Mouse (Mus musculus) layer of hippocampus, postnatal 25 days (tissue): ENCODE results near the gene Zfp872. TPM values are rescaled to one million over a fixed set of nuclear protein-coding genes. Genes with fewer than 3 reads are reported as not detected.
"Not testable (repeated sequence)": the region's sequence is repeated elsewhere in the genome, so short reads cannot be mapped to it uniquely, and the experiment has no call there.

Experiments
- DNase-seq, 2 experiments: peaks; one replicate each; pipeline ENCODE4 v3.0.0; 2022; ENCODE audit warnings: mixed read lengths in 2 of 2, low spot score in 1 of 2; ENCODE audit errors: extremely low spot score in 1 of 2
- total RNA-seq, 2 experiments: library from RNA; stranded (reverse); gene quantifications; 2 replicates each; pipeline ENCODE4 v1.2.3; 2021

Gene Zfp872
- total RNA-seq, 2 experiments from 2014 or later: not detected

- no peak for DNase-seq
Observed at GRCm38 (mm10) chr9:22166686-22167085, 21.2 kb upstream of the Zfp872 start.

- DNase-seq: no peak
Observed at GRCm38 (mm10) chr9:22167751-22168150, 20.1 kb upstream of the Zfp872 start.

GRCm38 (mm10) chr9:22169327-22169726, 18.6 kb upstream of the Zfp872 start:
- no peak for DNase-seq

DNA sequence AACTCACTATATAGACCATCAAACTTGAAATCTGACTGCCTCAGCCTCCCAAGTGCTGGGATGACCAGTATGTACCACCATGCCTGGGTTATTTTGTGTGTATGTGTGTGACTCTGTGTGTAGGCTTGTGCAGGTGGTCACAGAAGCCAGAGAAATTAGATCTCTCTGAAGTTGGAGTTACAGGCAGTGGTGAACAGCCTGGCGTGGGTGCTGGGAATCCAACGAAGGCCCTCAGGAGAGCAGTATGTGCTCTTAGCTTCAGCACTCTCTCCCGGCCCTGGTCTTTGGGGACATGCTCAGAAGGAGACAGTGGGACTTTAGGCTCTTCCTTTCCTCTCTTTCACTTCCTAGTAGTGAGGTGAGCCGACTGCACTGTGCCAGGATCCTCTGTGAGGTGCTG, 15.6 kb upstream of the Zfp872 start:
- DNase-seq: no peak

DNA sequence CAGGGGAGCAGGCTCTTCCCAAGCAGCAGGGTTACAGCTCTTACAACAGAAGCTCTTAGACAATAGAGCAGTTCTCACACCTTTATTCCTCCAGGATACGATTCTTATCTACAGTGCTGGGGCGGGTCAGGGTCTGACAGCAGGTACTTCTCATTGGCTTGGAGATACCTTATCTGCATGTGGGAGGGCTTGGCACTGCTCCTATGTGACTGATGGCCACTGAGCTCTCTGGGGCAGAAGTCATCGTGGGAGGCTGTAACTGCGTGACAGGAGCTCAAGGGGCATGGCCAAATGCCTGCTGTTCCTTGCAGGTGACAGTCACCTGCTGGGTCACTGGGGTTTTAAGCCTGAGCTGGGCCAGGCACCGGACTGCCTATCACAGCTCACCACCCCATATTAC, 8.5 kb downstream of the Zfp872 start:
- DNase-seq: no peak

DNA sequence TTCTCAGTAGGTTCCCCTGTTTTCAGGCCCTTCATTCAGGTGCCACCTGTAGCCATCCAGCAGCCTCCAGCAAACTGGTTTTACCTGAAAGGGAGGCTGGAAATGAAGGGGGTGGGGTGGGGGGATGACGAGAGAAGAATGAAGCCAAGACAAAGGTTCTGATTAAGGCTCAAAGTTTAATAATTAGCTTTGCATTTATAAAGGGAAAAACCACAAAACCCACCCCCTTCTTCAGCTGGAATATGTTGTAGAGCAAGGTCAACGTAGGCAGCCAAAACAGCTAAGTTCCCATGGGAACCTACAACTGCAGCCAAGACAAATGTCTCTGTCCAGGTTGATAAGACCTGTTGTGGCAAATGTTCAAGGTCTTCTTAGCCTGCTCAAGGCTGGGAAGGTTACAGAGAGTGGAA, 25.9 kb downstream of the Zfp872 start:
- no peak for DNase-seq

DNA sequence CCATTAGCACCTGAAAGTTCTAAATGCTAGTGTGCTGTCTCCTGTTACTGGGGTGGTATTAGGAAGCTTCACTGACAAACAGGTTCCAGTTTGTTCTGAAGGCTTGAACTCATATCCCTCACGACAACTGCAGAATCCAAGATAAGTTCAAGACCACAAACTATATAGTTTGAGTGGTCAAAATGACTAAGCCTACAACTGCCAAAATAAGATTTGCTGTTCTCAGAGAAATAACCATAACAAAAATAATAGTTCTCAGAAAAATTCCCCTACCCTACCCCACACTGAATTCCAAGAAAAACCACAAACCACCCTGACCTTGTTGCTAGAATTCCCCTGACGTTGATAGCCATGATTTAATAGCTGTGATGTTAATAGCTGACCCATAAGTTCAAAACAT, 26.7 kb downstream of the Zfp872 start:
- DNase-seq: no peak

- no peak for DNase-seq
Observed at GRCm38 (mm10) chr9:22216705-22217104, 28.8 kb downstream of the Zfp872 start.

DNA sequence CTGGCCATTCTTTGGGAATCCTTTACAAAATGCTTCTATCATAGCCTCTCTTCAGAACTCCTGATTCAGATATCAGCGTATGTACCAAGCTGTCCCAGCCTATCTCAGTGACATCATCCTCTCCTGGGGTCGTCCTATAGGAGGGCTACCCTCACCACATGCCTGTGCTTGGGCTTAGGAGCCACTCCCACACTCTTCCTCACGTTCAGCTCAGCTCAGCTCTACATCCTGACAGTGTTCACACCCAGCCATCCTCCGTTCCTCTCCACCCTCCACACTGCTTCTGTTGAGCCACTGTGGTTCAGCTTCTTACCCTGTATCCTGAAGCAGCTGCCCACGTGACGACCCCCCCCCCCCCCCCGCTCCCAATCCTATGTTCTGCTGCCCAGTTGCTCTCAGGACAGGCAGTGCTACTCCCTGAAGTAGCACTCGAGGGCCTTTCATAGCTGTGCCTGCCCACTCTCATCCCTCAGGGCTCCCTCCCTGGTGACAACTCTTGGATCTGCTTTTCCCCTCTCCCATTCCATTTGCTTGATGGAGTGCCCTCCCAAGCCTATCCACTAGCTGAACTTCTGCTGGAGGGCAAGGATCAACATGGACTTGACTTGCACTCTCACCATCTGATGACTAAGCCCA, 30.1 kb downstream of the Zfp872 start:
- no peak for DNase-seq

GRCm38 (mm10) chr9:22224066-22224465, 36.2 kb downstream of the Zfp872 start:
- DNase-seq: no peak

DNA sequence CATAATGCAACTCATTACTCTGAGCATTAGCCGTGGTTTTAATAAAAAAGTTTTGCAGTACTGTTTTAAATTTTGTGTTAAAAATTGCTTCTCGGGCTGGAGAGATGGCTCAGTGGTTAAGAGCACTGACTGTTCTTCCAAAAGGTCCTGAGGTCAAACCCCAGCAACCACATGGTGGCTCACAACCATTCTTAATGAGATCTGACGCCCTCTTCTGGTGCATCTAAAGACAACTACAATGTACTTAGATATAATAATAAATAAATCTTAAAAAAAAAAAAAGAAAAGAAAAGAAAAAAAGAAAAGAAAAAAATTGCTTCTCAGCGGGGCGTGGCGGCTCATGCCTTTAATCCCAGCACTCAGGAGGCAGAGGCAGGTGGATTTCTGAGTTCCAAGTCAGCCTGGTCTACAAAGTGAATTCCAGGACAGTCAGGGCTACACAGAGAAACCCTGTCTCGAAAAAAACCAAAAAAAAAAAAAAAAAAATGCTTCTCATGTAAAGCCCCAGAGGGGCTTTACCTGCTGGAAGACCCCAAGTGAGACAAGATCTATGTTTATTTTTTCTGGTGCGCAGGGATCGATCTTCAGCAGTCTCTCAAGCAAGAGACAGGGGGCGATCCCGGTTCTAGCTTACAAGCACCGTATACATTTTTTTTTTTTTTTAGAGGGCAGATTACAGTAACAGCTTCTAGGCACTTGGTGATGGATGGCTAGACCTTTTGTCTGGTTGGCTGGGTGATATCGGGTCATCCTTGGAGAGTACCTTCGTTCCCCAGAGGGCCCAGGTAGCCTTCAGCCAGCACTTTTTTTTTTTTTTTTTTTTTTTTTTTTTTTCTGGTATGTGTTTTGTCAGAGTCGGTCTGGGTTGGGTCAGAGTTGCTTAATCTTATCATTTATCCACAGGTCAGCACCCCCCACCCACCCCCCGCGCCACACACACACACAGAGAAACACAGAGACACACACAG, 36.9 kb downstream of the Zfp872 start:
- DNase-seq: no peak

GRCm38 (mm10) chr9:22225581-22226388, 37.9 kb downstream of the Zfp872 start, which contains the start of gene Zfp809:
Gene Zfp809, plus strand, starts transcription at chr9:22225714.
- peak; percentile 99 to 100 for DNase-seq

GRCm38 (mm10) chr9:22226389-22226673, 38.4 kb downstream of the Zfp872 start:
- DNase-seq: not testable (repeated sequence)

DNA sequence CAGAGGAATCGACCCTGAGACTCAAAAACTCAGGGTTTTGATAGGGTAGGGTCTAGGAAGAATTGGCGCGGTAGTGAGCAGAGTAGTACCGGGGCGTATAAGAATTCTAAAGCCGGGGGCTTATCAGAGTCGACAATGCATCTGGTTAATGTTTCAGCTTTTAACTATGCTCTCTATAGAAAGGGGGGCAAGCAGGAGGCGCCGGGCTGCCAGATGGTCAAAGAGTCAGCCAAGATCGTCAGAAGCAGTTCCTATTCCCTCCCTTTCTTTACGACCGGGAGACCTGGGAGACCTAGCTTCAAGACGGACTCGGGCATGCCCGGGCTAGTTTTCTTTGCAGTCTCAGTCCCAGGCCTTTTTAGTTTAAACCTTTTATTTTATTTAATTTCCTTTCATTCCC, 39.0 kb downstream of the Zfp872 start:
- no peak for DNase-seq

GRCm38 (mm10) chr9:22229386-22230026, 41.6 kb downstream of the Zfp872 start:
- no peak for DNase-seq

GRCm38 (mm10) chr9:22230061-22230460, 42.2 kb downstream of the Zfp872 start:
- no peak for DNase-seq

DNA sequence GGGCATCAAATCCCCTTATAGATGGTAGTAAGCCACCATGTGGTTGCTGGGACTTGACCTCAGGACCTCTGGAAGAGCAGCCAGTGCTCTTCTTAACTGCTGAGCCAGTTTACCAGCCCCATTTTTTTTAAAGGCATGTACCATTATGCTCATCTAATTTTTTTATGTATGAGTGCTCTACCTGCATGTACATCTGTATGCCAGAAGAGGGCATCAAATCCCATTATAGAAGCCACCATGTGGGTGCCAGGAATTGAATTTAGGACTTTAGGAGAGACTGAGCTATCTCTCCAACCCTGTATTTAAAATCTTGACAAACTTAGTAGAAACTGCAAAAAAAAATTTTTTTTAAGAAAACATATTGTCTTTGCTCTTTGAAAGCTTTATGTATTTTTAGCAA, 42.7 kb downstream of the Zfp872 start:
- no peak for DNase-seq

DNA sequence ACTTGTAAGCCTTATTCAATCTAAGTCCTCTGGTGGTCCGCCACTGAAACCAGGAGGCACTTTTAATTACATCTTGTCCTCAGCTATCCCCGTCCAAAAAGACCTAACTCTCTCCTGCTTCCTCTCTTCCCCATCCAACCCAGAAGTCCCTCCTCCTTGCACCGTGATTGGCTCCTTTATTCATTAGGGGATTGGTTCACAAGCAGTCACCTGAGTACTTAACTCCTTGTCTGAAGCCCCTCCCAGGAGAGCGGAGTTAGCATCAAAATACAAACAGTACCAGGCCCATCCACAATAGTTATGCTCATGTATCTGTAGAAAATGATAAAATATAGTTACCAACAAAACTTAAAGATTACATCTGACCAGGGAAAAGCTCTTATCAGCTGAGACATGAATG, 52.1 kb downstream of the Zfp872 start:
- no peak for DNase-seq

- DNase-seq: no peak
Observed at GRCm38 (mm10) chr9:22244242-22244641, 56.4 kb downstream of the Zfp872 start.
